Mouse (Mus musculus): Measurements from ENCODE around the gene Chrnb4.

The Chrnb4 gene

GRCm38 (mm10) chr9:55016926-55017325, 31.7 kb downstream of the Chrnb4 start:
- no peak for DNase-seq

- no peak for DNase-seq
Measured at GRCm38 (mm10) chr9:55010588-55011350, 37.8 kb downstream of the Chrnb4 start.

DNA sequence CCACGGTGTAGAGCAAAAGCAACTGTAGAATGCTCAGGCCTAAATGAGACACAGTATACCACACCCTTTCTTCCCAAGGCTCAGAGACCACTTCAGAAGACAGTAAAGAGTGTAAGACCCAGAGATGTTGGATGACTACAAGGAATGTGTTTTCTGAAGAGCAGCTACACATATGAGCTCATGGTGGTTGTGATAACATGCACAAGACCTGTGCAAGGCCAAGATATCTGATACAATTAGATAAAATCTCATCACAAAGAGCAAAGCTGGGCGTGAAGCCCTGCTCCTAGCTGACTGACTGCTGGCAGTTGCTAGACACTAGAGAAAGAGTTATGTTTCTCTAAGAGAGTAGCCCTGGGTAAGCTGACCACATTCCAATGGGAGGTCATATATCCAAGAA, 38.9 kb downstream of the Chrnb4 start:
- no peak for DNase-seq

GRCm38 (mm10) chr9:55003609-55004008, 45.0 kb downstream of the Chrnb4 start:
- no peak for DNase-seq

DNA sequence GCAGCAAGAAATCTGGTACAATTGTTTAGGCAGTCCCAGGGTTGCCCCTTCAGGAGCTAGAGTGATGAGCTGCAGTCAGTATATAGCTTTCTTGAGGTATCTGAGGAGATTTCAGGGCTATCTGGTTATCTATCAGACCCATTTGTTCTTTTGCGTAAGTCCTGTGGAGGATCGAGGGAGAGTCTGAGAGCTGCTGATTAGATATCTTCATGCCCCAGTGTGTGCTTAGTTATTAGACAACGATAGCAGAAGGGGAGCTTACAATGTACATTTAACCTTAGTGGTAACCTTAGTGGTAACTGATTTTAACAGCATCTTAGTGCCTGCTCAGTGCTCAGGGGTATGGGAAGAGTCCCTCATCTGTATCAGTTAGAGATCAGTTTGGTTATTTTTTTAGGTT, 52.9 kb downstream of the Chrnb4 start:
- DNase-seq, result no peak

DNA sequence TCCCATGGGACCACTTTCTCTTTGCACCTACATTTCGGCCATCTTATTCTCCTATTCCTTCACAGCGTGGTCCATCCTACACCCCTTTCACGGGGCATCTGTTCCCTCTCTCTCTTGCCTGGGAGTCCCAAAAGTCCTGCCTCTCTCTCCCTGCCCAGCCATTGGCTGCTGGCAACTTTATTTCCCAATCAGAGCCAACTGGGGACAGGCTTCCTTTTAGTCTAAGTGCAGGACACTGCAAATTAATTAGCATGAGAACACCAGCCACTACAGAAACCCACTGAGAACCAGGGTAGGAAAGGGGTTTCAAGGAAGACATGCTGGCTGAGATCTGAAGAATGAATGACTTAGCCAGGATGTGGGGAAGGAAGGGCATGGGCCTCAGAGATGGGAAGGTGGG, 54.2 kb downstream of the Chrnb4 start:
- DNase-seq, result no peak

DNA sequence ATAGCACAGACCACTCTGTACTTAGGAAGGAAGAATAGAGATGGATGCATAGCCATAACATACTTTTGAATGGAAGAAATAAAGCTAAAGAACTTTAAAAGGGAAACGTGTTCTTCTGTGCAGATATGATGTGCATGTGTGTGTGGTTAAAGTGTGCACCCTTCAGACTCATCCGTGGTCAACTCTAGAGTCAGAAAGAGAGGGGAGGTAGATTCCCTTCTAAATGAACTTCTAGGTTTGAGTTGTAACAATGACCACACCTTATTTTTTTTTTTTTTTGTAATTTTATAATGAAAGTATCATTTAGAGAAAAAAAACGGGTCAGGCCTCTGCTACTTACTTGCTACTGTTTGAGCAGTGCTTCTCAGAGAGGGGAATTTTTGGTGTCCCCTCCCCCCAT, 58.2 kb downstream of the Chrnb4 start:
- no peak for DNase-seq

- DNase-seq, result no peak
Measured at GRCm38 (mm10) chr9:54982401-54982800, 66.2 kb downstream of the Chrnb4 start.

DNA sequence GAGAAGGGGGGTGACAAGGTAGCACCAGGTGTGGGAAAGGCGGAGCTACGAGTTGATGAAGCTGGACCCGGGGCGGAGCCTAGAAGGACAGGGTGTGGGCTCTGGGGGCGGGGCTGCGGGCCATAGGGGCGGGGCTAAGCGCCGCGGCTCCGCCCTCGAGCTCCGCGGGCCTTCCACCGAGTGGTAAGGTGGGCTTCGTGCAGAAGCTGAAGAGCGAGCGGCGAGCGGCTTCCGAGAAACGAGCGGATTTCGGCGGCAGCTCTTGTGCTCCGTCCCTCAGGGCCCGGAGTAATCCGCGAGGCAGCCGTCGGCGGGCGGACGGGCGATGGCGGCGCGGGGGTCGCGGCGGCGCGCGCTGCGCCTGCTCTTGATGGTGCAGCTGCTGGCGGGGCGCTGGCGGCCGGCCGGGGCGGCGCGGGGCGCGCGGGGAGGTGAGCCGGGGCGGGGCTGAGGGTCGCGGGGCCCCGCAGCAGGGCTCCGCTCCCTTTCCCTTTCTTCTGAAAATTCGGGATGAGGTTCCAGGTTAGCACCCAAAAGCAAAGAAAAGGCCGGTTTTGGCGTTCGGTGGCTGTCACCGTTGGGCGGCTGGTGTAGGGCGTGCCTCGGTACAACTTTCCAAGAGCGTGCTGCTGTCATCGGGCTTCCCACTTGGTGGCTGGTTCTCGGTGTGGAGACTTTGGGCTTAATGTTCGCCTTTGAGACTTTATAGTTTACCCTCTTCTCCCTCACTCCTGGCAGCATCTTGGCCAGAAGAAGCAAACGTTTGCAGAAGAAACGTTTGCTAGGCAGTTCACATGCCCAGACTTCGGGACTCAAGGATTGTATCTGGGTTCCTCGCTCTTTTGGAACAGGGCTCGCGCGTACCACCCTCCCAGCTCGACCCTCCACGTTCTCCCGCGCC, 67.0 kb downstream of the Chrnb4 start:
- DNase-seq, result peak in 1 of 2 experiments; percentile 21

DNA sequence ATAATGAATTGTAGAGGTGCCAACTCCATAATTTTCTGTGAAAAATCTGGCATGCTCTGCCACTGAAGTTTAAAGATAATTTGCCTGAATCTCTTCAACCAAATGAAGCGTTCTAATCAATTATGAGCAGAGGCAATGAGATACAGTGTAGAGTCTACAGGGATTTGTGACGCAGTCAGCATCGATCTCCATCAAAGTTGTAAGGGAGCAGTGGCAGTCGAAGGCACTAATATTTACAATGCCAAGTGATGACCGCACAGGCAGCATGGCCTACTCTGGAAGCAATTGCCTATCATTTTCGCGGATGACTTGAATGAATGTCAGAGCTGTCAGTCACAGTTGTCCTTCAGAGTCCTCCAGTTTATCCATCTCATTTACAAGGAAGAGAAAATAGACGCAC, 67.9 kb downstream of the Chrnb4 start, which contains the start of gene Chrna5:
TSS of gene Chrna5 (plus strand) at position 207 of the 400 bp plus-strand sequence.
- no peak for DNase-seq

Measured in kidney, adult 8-10 months (tissue).